Mouse (Mus musculus) mouse trophoblast stem cell (cell line): ENCODE measurements around the gene Rplp0.

Experiments used
- in situ Hi-C, 2 experiments: fragments of 300-500 bp; cut with MseI, MboI; formaldehyde crosslinking; loops; 2 replicates in 1 of 2; 3 replicates in 1 of 2; pipeline ENCODE4 v1.15.1; 2025

Rplp0 gene

GRCm38 (mm10) chr5:115580229-115581001, 21.1 kb downstream of the Rplp0 start:
- in situ Hi-C loops, result no loop called here

DNA sequence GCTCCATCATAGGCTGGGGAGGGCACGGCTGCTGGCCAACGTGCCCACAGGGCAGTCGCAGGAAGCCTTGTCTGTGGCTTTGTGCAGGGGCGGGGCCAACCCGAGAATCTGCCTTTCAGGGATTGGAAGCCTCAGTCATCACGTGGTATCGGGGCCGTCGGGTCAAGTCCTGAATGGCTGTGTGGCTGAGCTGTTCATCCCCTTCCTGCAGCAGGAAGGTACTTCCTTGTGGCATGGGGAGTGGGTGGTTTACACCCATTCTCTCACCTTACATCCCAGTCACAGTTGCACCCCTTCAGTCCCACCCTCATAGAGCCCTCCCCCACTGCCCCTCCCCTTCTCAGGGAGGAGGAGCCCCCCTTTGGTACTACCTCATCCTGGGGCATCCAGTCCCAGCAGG, 22.4 kb downstream of the Rplp0 start:
- in situ Hi-C loops, result no loop called here

- in situ Hi-C loops, result no loop called here
Observed at GRCm38 (mm10) chr5:115585616-115586015, 26.3 kb downstream of the Rplp0 start.

GRCm38 (mm10) chr5:115586166-115586565, 26.9 kb downstream of the Rplp0 start:
- in situ Hi-C loops, result no loop called here

DNA sequence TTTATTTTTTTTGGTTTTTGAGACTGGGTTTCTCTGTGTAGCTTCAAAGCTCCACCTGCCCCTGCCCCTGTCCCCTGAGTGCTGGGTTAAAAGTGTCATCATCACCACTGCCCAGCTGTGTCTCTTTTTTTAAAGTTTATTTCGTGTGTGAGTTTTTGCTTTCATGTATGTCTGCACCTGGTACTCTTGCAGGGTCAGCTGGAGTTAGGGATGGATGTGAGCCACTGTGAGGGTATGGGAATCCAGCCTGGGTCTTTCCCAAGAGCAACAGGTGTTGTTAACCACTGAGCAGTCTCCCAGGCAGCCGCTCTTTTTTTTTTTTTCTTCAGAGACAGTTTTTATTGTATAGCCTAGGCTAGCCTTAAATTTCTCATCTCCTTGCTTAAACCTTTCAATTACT, 27.5 kb downstream of the Rplp0 start:
- in situ Hi-C loops, result no loop called here

DNA sequence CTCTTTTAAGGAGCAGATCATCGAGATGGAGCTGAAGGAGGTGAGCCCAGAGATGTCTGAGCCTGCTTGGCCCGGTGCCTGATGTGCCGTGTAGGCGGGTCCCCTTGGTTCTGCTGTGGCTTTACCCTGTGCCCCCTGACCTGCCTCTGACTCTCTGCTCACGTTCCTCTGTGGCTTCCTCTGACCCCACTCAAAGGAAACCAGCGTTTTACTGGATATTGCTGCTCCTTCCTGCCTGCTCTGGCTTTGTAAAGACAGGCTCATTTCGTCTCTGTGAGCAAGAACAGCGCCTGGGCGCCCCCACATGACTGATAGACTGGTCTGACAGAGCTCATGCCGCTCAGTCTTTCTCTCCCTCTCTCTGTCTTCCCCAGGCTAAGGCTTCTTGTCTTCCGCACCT, 31.8 kb downstream of the Rplp0 start:
- in situ Hi-C loops, result no loop called here

- in situ Hi-C loops, result no loop called here
Observed at GRCm38 (mm10) chr5:115591506-115591905, 32.2 kb downstream of the Rplp0 start.

DNA sequence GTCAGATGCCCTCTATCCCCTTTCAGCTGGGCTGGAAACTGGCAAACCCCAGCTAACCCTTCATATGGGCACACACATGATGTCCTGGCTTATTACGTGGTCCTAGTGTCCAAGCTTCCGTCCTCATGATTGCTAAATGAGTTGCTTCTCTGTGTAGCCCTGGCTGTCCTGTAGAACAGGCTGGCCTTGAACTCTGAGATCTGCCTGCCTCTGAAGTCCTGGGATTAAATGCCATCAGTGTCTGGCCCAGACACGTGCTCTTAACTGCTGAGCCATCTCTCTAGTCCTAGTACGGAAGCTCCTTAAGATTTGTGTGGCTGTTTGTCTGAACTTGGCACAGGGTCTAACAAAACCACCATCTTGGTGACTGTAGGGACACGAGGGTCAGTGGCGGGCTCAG, 44.3 kb downstream of the Rplp0 start:
- in situ Hi-C loops, result no loop called here

DNA sequence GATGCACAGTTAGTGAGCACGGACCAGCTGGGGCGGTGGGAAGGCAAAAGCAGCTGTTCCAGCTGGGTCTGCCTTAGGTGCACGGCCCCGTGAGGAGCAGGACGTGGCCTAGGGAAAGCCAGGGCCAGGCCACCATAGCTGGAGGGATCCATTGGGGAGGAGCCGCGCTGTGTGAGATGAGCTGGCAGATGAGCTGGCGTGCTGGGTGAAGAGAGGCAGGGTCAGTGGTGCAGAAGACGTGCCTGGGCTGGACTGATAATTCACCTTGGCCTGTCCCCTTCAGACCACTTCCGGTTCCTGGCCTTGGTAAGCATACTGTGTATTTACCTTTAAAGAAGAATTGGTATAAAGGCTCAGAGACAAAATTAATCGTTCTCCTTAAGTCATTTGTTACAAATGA, 52.3 kb downstream of the Rplp0 start:
- in situ Hi-C loops, result no loop called here
